Mouse (Mus musculus): Measurements from ENCODE around the gene Trmu. TPM values are rescaled to one million over a fixed set of nuclear protein-coding genes. Genes with fewer than 3 reads are reported as not detected.

Gene Trmu
- polyA plus RNA-seq, 1 experiment from 2014 or later = 6.6 TPM

GRCm38 (mm10) chr15:85909492-85909829 is 30.3 kb downstream of the Trmu start:
- Histone ChIP-seq H3K36me3 (ENCODE audit: inconsistent target) (no peaks in the 10 kb centered on the region), H3K4me3 (ENCODE audit: inconsistent target) (no peak overlapping the region), H3K27ac (no peak overlapping the region), H3K79me2 (ENCODE audit: inconsistent target) (no peaks in the 10 kb centered on the region)
- WGBS (ENCODE audit: missing documents) = 83% methylated on average over 3 of the region's 3 CpGs

DNA sequence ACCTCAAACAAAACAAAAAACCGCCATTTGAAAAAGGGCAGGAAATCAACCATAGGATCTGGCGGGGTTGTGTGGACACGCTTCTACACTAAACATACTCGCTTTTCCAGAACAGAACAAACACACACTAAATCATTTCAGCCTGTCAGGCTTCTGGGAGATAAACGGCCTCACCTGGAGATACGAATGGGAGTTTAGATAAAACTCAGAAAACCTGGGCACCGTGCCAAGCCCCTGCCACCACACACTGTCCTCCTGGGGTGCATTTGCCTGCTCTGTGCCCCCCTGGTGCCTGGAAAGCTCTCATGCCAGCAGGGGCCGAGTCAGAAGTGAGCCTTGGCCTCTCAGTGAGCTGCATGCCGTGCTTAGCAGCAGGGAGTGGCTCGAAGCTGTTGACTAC is 30.8 kb downstream of the Trmu start:
- no peaks in the 10 kb centered on the region for H3K79me2 ChIP-seq (ENCODE audit: inconsistent target)
- WGBS (ENCODE audit: missing documents) = 51% methylated on average over 10 of the region's 10 CpGs
- H3K4me3 ChIP-seq (ENCODE audit: inconsistent target) = no peak overlapping the region
- no peaks in the 10 kb centered on the region for H3K36me3 ChIP-seq (ENCODE audit: inconsistent target)
- H3K27ac ChIP-seq = no peak overlapping the region

DNA sequence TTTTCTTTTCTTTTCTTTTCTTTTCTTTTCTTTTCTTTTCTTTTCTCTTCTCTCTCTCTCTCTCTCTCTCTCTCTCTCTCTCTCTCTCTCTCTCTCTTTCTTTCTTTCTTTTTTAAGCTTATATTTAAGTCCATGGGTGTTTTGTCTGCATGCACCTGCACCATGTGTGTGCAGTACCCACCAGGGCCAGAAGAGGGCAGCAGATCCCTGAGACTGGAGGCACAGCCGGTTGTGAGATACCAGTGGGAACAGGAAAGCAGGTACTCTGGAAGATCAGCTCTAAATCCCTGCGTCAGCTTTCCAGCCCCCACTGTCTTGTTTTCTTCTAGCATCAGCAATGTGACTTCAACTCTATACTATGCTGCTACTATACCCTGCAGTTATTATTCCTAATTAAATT is 34.5 kb downstream of the Trmu start:
- no peak overlapping the region for H3K4me3 ChIP-seq (ENCODE audit: inconsistent target)
- WGBS (ENCODE audit: missing documents) = 49% methylated on average over 2 of the region's 2 CpGs
- H3K36me3 ChIP-seq (ENCODE audit: inconsistent target) = no peaks in the 10 kb centered on the region
- no peaks in the 10 kb centered on the region for H3K79me2 ChIP-seq (ENCODE audit: inconsistent target)
- H3K27ac ChIP-seq = no peak overlapping the region

- no peak overlapping the region for H3K4me3 ChIP-seq (ENCODE audit: inconsistent target)
- WGBS (ENCODE audit: missing documents) = 88% methylated on average over 8 of the region's 8 CpGs
- H3K27ac ChIP-seq = no peak overlapping the region
- no peaks in the 10 kb centered on the region for H3K36me3 ChIP-seq (ENCODE audit: inconsistent target)
- H3K79me2 ChIP-seq (ENCODE audit: inconsistent target) = no peaks in the 10 kb centered on the region
These were observed 40.2 kb downstream of the Trmu start for GRCm38 (mm10) chr15:85919191-85919891.

- WGBS (ENCODE audit: missing documents) = 92% methylated on average over 8 of the region's 8 CpGs
These were observed 40.8 kb downstream of the Trmu start for GRCm38 (mm10) chr15:85919892-85920248.

DNA sequence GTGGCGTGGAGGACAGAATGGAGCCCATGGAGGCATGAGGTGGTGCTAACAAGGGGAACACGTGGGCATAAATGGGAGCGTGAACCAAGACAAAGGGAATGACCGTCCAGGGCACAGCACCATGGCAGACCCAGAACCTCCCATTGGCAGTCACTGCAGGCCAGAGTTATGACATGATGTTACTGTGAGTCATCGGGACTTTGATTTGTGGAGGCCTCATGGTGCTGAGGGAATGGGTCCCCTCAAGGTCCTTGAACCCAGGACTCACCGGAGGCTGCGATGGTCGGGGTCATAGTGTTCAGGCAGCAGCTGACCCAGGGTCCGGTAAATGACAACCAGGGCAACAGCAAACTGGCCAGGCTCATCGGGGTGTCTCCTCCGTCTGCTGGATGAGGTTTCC is 42.7 kb downstream of the Trmu start:
- Histone ChIP-seq H3K36me3 (ENCODE audit: inconsistent target) (no peaks in the 10 kb centered on the region), H3K79me2 (ENCODE audit: inconsistent target) (no peaks in the 10 kb centered on the region), H3K4me3 (ENCODE audit: inconsistent target) (no peak overlapping the region), H3K27ac (no peak overlapping the region)
- WGBS (ENCODE audit: missing documents) = 93% methylated on average over 11 of the region's 11 CpGs

More at GRCm38 (mm10) chr15:85919892-85920248, 40.8 kb downstream of the Trmu start:
- no peaks in the 10 kb centered on the region for H3K79me2 ChIP-seq (ENCODE audit: inconsistent target)
- H3K27ac ChIP-seq = no peak overlapping the region
- H3K36me3 ChIP-seq (ENCODE audit: inconsistent target) = no peaks in the 10 kb centered on the region
- no peak overlapping the region for H3K4me3 ChIP-seq (ENCODE audit: inconsistent target)

GRCm38 (mm10) chr15:85928161-85928560 is 49.0 kb downstream of the Trmu start:
- Histone ChIP-seq H3K36me3 (ENCODE audit: inconsistent target) (no peaks in the 10 kb centered on the region), H3K79me2 (ENCODE audit: inconsistent target) (no peaks in the 10 kb centered on the region), H3K27ac (no peak overlapping the region), H3K4me3 (ENCODE audit: inconsistent target) (no peak overlapping the region)
- 95% methylated on average over 12 of the region's 12 CpGs for WGBS (ENCODE audit: missing documents)

- Histone ChIP-seq H3K79me2 (ENCODE audit: inconsistent target) (no peaks in the 10 kb centered on the region), H3K4me3 (ENCODE audit: inconsistent target) (no peak overlapping the region), H3K27ac (no peak overlapping the region), H3K36me3 (ENCODE audit: inconsistent target) (no peaks in the 10 kb centered on the region)
- 73% methylated on average over 5 of the region's 5 CpGs for WGBS (ENCODE audit: missing documents)
These were observed 56.5 kb downstream of the Trmu start for GRCm38 (mm10) chr15:85935627-85936049.

Other genes starting within 250 kb of the Trmu start
- gene Ppara, start 144.3 kb upstream of the Trmu start, polyA plus RNA-seq (2018) = not detected in 3 replicates
- gene Cdpf1, start 67.6 kb upstream of the Trmu start, polyA plus RNA-seq (2018) = 8.5 to 18.1 TPM (median 15.2 TPM) in 3 replicates
- not detected in 3 replicates for gene Pkdrej, start 57.6 kb upstream of the Trmu start, polyA plus RNA-seq (2018)
- 6.0 to 7.4 TPM (median 6.6 TPM) in 3 replicates for gene Ttc38, start 47.0 kb upstream of the Trmu start, polyA plus RNA-seq (2018)
- gene Gtse1, start 19.6 kb upstream of the Trmu start, polyA plus RNA-seq (2018) = 2.4 to 8.0 TPM (median 3.3 TPM) in 3 replicates
- gene Celsr1, start 154.5 kb downstream of the Trmu start, polyA plus RNA-seq (2018) = not detected in 3 replicates
- gene Gramd4, start 178.4 kb downstream of the Trmu start, polyA plus RNA-seq (2018) = 1.2 to 2.1 TPM (median 1.9 TPM) in 3 replicates